Mouse (Mus musculus): Measurements from ENCODE around the gene Pla2g12a.

DNA sequence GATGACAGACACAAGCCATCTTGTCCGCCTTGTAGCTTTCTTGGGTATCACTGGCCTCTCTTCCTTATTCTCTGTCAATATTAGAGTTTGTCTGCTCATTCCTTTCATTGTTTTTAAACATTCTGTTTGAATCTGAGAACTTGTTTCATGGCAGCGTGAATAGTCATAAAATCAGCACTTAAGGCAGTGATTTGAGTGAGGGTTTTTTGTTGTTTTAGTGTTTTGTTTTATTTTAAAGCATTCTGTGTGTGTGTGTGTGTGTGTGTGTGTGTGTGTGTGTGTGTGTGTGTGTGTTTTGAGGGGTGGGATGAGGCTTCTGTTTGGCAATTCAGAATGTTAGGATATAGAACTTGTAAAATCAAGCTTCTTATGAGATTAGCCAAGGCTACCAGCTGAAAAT lies 1.5 kb downstream of the Pla2g12a start:
- TF ChIP-seq CTCF (IDR thresholded peaks at IDR 0.05; ENCODE audit: control insufficient read depth, insufficient read depth, low read length) (no peak), POLR2A (IDR thresholded peaks at IDR 0.05; ENCODE audit: borderline replicate concordance, control insufficient read depth, low read depth, low read length) (no peak)

Data from bone marrow, adult 2 months (tissue).